9 mouse cellular contexts compared by ENCODE assay signal in the genomic region with DNA sequence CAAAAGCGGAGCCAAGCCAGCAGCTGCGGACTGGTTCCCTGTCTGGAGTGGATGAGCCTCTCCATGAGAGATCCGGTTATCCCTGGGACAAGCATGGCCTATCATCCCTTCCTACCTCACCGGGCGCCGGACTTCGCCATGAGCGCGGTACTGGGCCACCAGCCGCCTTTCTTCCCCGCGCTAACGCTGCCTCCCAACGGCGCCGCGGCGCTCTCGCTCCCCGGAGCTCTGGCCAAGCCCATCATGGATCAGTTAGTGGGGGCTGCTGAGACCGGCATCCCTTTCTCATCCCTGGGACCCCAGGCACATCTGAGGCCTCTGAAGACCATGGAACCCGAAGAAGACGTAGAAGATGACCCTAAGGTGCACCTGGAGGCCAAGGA. TPM values are rescaled to one million over a fixed set of nuclear protein-coding genes. Genes with fewer than 3 reads are reported as not detected.
DNase-seq lines count a peak whose midpoint lies in the region; ATAC-seq and TF ChIP-seq lines count a peak whose summit lies in the region.
"Had no signal": no experiment of that assay in that cellular context is flagged by ENCODE, and none has a peak within 500 bp of the region (broad histone marks: within the 10 kb centered on the region; RNA-seq: fewer than 3 reads in every experiment).

No protein-coding gene starts in this region.

- H3K4me3 ChIP-seq in gastrocnemius, adult 2 months, result peak overlapping the region; percentile 80
- H3K4me3 ChIP-seq in ES-E14 (ENCODE audit: insufficient read depth in 1 of 2, low read depth in 1 of 2, low read length in 2 of 2, poor library complexity in 1 of 2, severe bottlenecking in 1 of 2), result peak overlapping the region; percentile 62 to 86
- peak overlapping the region; percentile 57 for H3K4me3 ChIP-seq in heart, embryonic 13.5 days
- H3K4me3 ChIP-seq in limb, embryonic 13.5 days, result peak overlapping the region; percentile 58
- peak overlapping the region; percentile 21 for H3K4me3 ChIP-seq in olfactory bulb, adult 2 months (ENCODE audit: insufficient read depth, low read depth, low read length)

- H3K27ac ChIP-seq in gastrocnemius, adult 2 months, result peak overlapping the region; percentile 93
- H3K27ac ChIP-seq in ES-E14 (ENCODE audit: insufficient read depth, low read depth, low read length, poor library complexity, severe bottlenecking), result peak overlapping the region; percentile 80; the same call in 1 of the 2 replicates
- peak overlapping the region; percentile 90 for H3K27ac ChIP-seq in heart, embryonic 13.5 days (replicated peaks)
- H3K27ac ChIP-seq in limb, embryonic 13.5 days, result peak overlapping the region; percentile 94
- no peak overlapping the region for H3K27ac ChIP-seq in olfactory bulb, adult 2 months (ENCODE audit: insufficient read depth, low read depth, low read length)

- TF ChIP-seq CTCF in gastrocnemius, adult 2 months (IDR thresholded peaks at IDR 0.05), result no peak; the same call in 1 of the 2 replicates
- TF ChIP-seq CTCF in olfactory bulb, adult 2 months (IDR thresholded peaks at IDR 0.05; ENCODE audit: insufficient read depth, low read depth, low read length), result no peak

- no peak for TF ChIP-seq POLR2A in olfactory bulb, adult 2 months (IDR thresholded peaks at IDR 0.05; ENCODE audit: insufficient read depth, low read depth, low read length)

- peaks cover 23% of the 10 kb centered on the region for H3K36me3 ChIP-seq in ES-E14 (ENCODE audit: control insufficient read depth, insufficient read depth, low read length, poor library complexity, severe bottlenecking)
- H3K36me3 ChIP-seq in heart, embryonic 13.5 days, result peaks cover 3% of the 10 kb centered on the region; the same call in 1 of the 2 replicates
- H3K36me3 ChIP-seq in limb, embryonic 13.5 days, result peaks cover 7% of the 10 kb centered on the region

- peaks cover 80% of the 10 kb centered on the region for H3K27me3 ChIP-seq in heart, embryonic 13.5 days (replicated peaks)
- H3K27me3 ChIP-seq in limb, embryonic 13.5 days, result peaks cover 69% of the 10 kb centered on the region
- H3K27me3 ChIP-seq: CH12.LX had no signal

- peak overlapping the region; percentile 89 for H3K9ac ChIP-seq in ES-E14 (ENCODE audit: insufficient read depth, low read depth, low read length, poor library complexity, severe bottlenecking)
- peak overlapping the region; percentile 86 for H3K9ac ChIP-seq in heart, embryonic 13.5 days
- H3K9ac ChIP-seq in limb, embryonic 13.5 days, result peak overlapping the region; percentile 85

- H3K4me1 ChIP-seq in ES-E14 (ENCODE audit: control insufficient read depth in 2 of 2, insufficient read depth in 2 of 2, low read length in 2 of 2, poor library complexity in 1 of 2), result peaks cover 5 to 10% of the 10 kb centered on the region in 2 experiments; a peak in 2 of 4 replicates
- peaks cover 33% of the 10 kb centered on the region for H3K4me1 ChIP-seq in heart, embryonic 13.5 days
- peaks cover 33% of the 10 kb centered on the region for H3K4me1 ChIP-seq in limb, embryonic 13.5 days
- peaks cover 11% of the 10 kb centered on the region for H3K4me1 ChIP-seq in olfactory bulb, adult 2 months (ENCODE audit: control insufficient read depth, insufficient read depth, low read length)

- intact Hi-C loops in gastrocnemius, adult 2 months (cut with DNase I), result loop anchor here (5.0 to 10.0 kb wide), 2 partner anchors 617 to 795 kb away; no protein-coding TSS in a partner anchor
- intact Hi-C loops in gastrocnemius, postnatal 36 days (cut with DNase I), result loop anchor here (5.0 kb wide), 1 partner anchor 795 kb away; no protein-coding TSS in a partner anchor

- H3K9me3 ChIP-seq in ES-E14 (ENCODE audit: control insufficient read depth, insufficient read depth, low read depth, low read length), result no peaks in the 10 kb centered on the region
- H3K9me3 ChIP-seq in heart, embryonic 13.5 days, result no peaks in the 10 kb centered on the region
- H3K9me3 ChIP-seq in limb, embryonic 13.5 days, result no peaks in the 10 kb centered on the region

- WGBS in heart, embryonic 13.5 days, result under 1% methylated on average over 23 of the region's 23 CpGs
- 0% methylated on average over 23 of the region's 23 CpGs for WGBS in limb, embryonic 13.5 days
- WGBS in olfactory bulb, adult 2 months, result 6% methylated on average over 23 of the region's 23 CpGs

- peak; percentile 54 for DNase-seq in gastrocnemius, adult 2 months
- DNase-seq in gastrocnemius, postnatal 36 days, result no peak
- no peak for DNase-seq in ES-E14 (ENCODE audit: low read depth, low spot score)
- DNase-seq in frontal cortex, postnatal 36 days (ENCODE audit: low spot score in 2 of 2), result no peak
- no peak for DNase-seq in cerebellum, adult 8-10 months

- in situ Hi-C loops in ES-E14 (cut with MboI; ENCODE audit: low sequenced_read_pairs in 2 of 2, unreplicated experiment in 2 of 2), result loop anchor here (5.0 to 25.0 kb wide), 3 partner anchors 165 to 1510 kb away; a partner anchor contains a TSS

- ATAC-seq in heart, embryonic 13.5 days (ENCODE audit: extremely low read depth, insufficient number of reproducible peaks, low FRiP score, low TSS enrichment), result no peak
- no peak for ATAC-seq in limb, embryonic 13.5 days (ENCODE audit: low FRiP score, low read depth)

- H3K4me2 ChIP-seq in heart, embryonic 13.5 days, result peak overlapping the region; percentile 83
- H3K4me2 ChIP-seq in limb, embryonic 13.5 days (replicated peaks), result peak overlapping the region; percentile 81

TF ChIP-seq in ES-E14, 5 proteins besides CTCF, POLR2A, EP300 and RAD21:
- no peak for TF ChIP-seq ZNF384 (IDR thresholded peaks at IDR 0.05; ENCODE audit: low read depth, low read length)
- no peak for TF ChIP-seq HCFC1 (IDR thresholded peaks at IDR 0.05; ENCODE audit: borderline replicate concordance, insufficient read depth, low read length)
- TF ChIP-seq CHD2 (IDR thresholded peaks at IDR 0.05; ENCODE audit: low read depth, low read length), result no peak
- no peak for TF ChIP-seq ZC3H11A (IDR thresholded peaks at IDR 0.05; ENCODE audit: borderline replicate concordance, low read depth, low read length)
- no peak for TF ChIP-seq MAFK (IDR thresholded peaks at IDR 0.05; ENCODE audit: insufficient read depth, low read depth, low read length)

RNA-seq across cellular contexts. Expression of a gene that starts 1.5 kb away (rescaled TPM):
- total RNA-seq in gastrocnemius, adult 2 months (2021), result 1 to 10 TPM; 3.9 to 7.7 TPM
- 1 to 10 TPM; 2.6 to 4.4 TPM for total RNA-seq in gastrocnemius, postnatal 36 days (2021)
- 30.5 and 47.9 TPM in 2 replicates for total RNA-seq in ES-E14 (2012; rRNA removed)
- 9.4 and 12.8 TPM in 2 replicates for polyA plus RNA-seq in heart, embryonic 13.5 days (2015; fragmentation: Nextera tagmentation; extraction: Ambion mirVana)
- 29.9 and 43.9 TPM in 2 replicates for polyA plus RNA-seq in limb, embryonic 13.5 days (2015; fragmentation: Nextera tagmentation; extraction: Ambion mirVana)
- not detected in 2 replicates for polyA plus RNA-seq in olfactory bulb, adult 2 months (2012; ENCODE audit: insufficient read depth, insufficient read length, low replicate concordance, missing spikeins)
- total RNA-seq: CH12.LX had no signal

Comparison
In these comparisons a context has a peak if more than half of its experiments do, and no peak if none do; other contexts are left out.
1. H3K4me3 ChIP-seq: peak in every context shown above with its lines; median percentile 80 in gastrocnemius, adult 2 months; 74 in ES-E14; 58 in limb, embryonic 13.5 days; 57 in heart, embryonic 13.5 days; 21 in olfactory bulb, adult 2 months.